Comparison of ENCODE assay signal across 7 mouse cellular contexts in genomic region chr11:115765103-115765606, GRCm38 (mm10). TPM values are rescaled to one million over a fixed set of nuclear protein-coding genes. Genes with fewer than 3 reads are reported as not detected.
DNase-seq lines count a peak whose midpoint lies in the region; ATAC-seq lines count a peak whose summit lies in the region.

Tmem94 (plus strand) TSS chr11:115765433.

- H3K9ac ChIP-seq in intestine, embryonic 15.5 days: peak within 1 kb of the TSS; percentile 89

- H3K4me3 ChIP-seq in intestine, embryonic 15.5 days (replicated peaks): peak within 1 kb of the TSS; percentile 79
- peak within 1 kb of the TSS; percentile 77 for H3K4me3 ChIP-seq in midbrain, embryonic 10.5 days

- DNase-seq in adrenal gland, adult 2 months: peak; percentile 98
- DNase-seq in embryo, embryonic 11.5 days (ENCODE audit: low read depth, low spot score): peak; percentile 98
- DNase-seq in gastrocnemius, postnatal 36 days: peak; percentile 93 to 94
- DNase-seq in left cerebral cortex, postnatal 25 days (ENCODE audit: low spot score in 2 of 2): peak; percentile 98
- DNase-seq in midbrain, embryonic 10.5 days (ENCODE audit: low spot score): peak; percentile 98
- peak; percentile 95 for DNase-seq in right cerebral cortex, postnatal 4 days

- no peaks in the 10 kb centered on the region for H3K36me3 ChIP-seq in intestine, embryonic 15.5 days
- peaks cover 18% of the 10 kb centered on the region for H3K36me3 ChIP-seq in midbrain, embryonic 10.5 days

- H3K4me2 ChIP-seq in intestine, embryonic 15.5 days (replicated peaks): peak within 1 kb of the TSS; percentile 76

- peaks cover 8% of the 10 kb centered on the region; the same call in 1 of the 2 replicates for H3K4me1 ChIP-seq in intestine, embryonic 15.5 days (replicated peaks)
- peaks cover 38% of the 10 kb centered on the region for H3K4me1 ChIP-seq in midbrain, embryonic 10.5 days

- no peaks in the 10 kb centered on the region for H3K9me3 ChIP-seq in intestine, embryonic 15.5 days
- H3K9me3 ChIP-seq in midbrain, embryonic 10.5 days (replicated peaks): 0 out of 2 replicates have a peak, but pooled peaks cover 7% of the 10 kb centered on the region

- H3K27me3 ChIP-seq in intestine, embryonic 15.5 days (replicated peaks): no peaks in the 10 kb centered on the region
- H3K27me3 ChIP-seq in midbrain, embryonic 10.5 days (ENCODE audit: low read depth, poor library complexity, severe bottlenecking): no peaks in the 10 kb centered on the region

- H3K27ac ChIP-seq in intestine, embryonic 15.5 days: peak within 1 kb of the TSS; percentile 85
- H3K27ac ChIP-seq in midbrain, embryonic 10.5 days (replicated peaks): peak within 1 kb of the TSS; percentile 99

- WGBS in intestine, embryonic 15.5 days: under 1% methylated on average over 32 of the region's 32 CpGs
- under 1% methylated on average over 32 of the region's 32 CpGs for WGBS in midbrain, embryonic 10.5 days

- peak; percentile 98 for ATAC-seq in intestine, embryonic 15.5 days

- intact Hi-C loops in gastrocnemius, postnatal 36 days (cut with DNase I): loop anchor here (5.0 kb wide), 1 partner anchor 33 kb away; no protein-coding TSS in a partner anchor
- intact Hi-C loops in left cerebral cortex, postnatal 25 days (cut with DNase I): no loop called here

RNA-seq across cellular contexts. Expression of gene Tmem94, which starts in this region (rescaled TPM):
- total RNA-seq in adrenal gland, adult 2 months (2021): 10 to 100 TPM; 70.6 to 85.9 TPM
- polyA plus RNA-seq in adrenal gland, adult 2 months (2012; rRNA removed): 158 and 165 TPM in 2 replicates
- total RNA-seq in gastrocnemius, postnatal 36 days (2021): 10 to 100 TPM; 73.1 to 79.5 TPM
- polyA plus RNA-seq in intestine, embryonic 15.5 days (2015; fragmentation: Nextera tagmentation; extraction: Ambion mirVana): 18.6 and 20.8 TPM in 2 replicates
- 10 to 100 TPM; 54.9 to 59.1 TPM for total RNA-seq in left cerebral cortex, postnatal 25 days (2021)
- polyA plus RNA-seq in midbrain, embryonic 10.5 days (2016; fragmentation: Nextera tagmentation; extraction: Ambion mirVana): 39.6 and 45.2 TPM in 2 replicates

Comparison
In these comparisons a context has a peak if more than half of its experiments do, and no peak if none do; other contexts are left out.
1. Peak in every context shown above with its lines: DNase-seq, ATAC-seq, H3K4me3 ChIP-seq and H3K27ac ChIP-seq.